Mouse (Mus musculus) ES-E14 (cell line): Measurements from ENCODE around the gene Ift122. TPM values are rescaled to one million over a fixed set of nuclear protein-coding genes. Genes with fewer than 3 reads are reported as not detected.

ENCODE experiments used
- DNase-seq: peaks from one replicate; pipeline ENCODE4 v3.0.0-alpha.2; 2013; ENCODE audit warnings: low read depth, low spot score
- H3K27ac ChIP-seq: 2 replicates; pipeline ENCODE4 v1.5.1; 2012; ENCODE audit warnings: low read depth, mild to moderate bottlenecking, low read length, moderate library complexity, mixed read lengths; ENCODE audit not compliant: poor library complexity, insufficient read depth, severe bottlenecking
- H3K36me3 ChIP-seq: 2 replicates; pipeline ENCODE4 v1.6.1; 2012; ENCODE audit warnings: mild to moderate bottlenecking, low read length, moderate library complexity, mixed read lengths; ENCODE audit not compliant: control insufficient read depth, poor library complexity, insufficient read depth, severe bottlenecking
- H3K4me1 ChIP-seq, 2 experiments: fragments of 150-350 bp in 1 of 2; sonication (generic) in 1 of 2; 2 replicates each; pipeline ENCODE4 v1.6.1; 2012; ENCODE audit warnings: low read length in 2 of 2, mild to moderate bottlenecking in 1 of 2, mixed read lengths in 1 of 2; ENCODE audit not compliant: control insufficient read depth in 2 of 2, insufficient read depth in 2 of 2, poor library complexity in 1 of 2
- H3K4me3 ChIP-seq, 2 experiments: fragments of 150-350 bp in 1 of 2; sonication (generic) in 1 of 2; 2 replicates each; pipeline ENCODE4 v1.5.1; 2012; ENCODE audit warnings: low read length in 2 of 2, low read depth in 1 of 2, mild to moderate bottlenecking in 1 of 2, mixed read lengths in 1 of 2; ENCODE audit not compliant: insufficient read depth in 1 of 2, poor library complexity in 1 of 2, severe bottlenecking in 1 of 2
- H3K9ac ChIP-seq: 2 replicates; pipeline ENCODE4 v1.6.1; 2012; ENCODE audit warnings: low read depth, mild to moderate bottlenecking, low read length, mixed read lengths; ENCODE audit not compliant: poor library complexity, insufficient read depth, severe bottlenecking
- H3K9me3 ChIP-seq: fragments of 150-350 bp; sonication (generic); 2 replicates; pipeline ENCODE4 v1.6.1; 2012; ENCODE audit warnings: low read depth, mild to moderate bottlenecking, low read length; ENCODE audit not compliant: control insufficient read depth, insufficient read depth
- CHD2 ChIP-seq: IDR thresholded peaks from 2 replicates; pipeline ENCODE4 v1.6.1; 2014; ENCODE audit warnings: mild to moderate bottlenecking, low read depth, low read length, inconsistent platforms
- HCFC1 ChIP-seq: IDR thresholded peaks from 2 replicates; pipeline ENCODE4 v1.6.1; 2012; ENCODE audit warnings: low read length, inconsistent platforms, borderline replicate concordance; ENCODE audit not compliant: insufficient read depth
- MAFK ChIP-seq: IDR thresholded peaks from 2 replicates; pipeline ENCODE4 v1.6.1; 2014; ENCODE audit warnings: mild to moderate bottlenecking, low read depth, low read length, inconsistent platforms; ENCODE audit not compliant: insufficient read depth
- ZC3H11A ChIP-seq: IDR thresholded peaks from 2 replicates; pipeline ENCODE4 v1.6.1; 2012; ENCODE audit warnings: low read depth, mild to moderate bottlenecking, inconsistent platforms, low read length, borderline replicate concordance
- ZNF384 ChIP-seq: IDR thresholded peaks from 2 replicates; pipeline ENCODE4 v1.6.1; 2012; ENCODE audit warnings: low read depth, low read length, inconsistent platforms
- in situ Hi-C, 2 experiments: fragments of 600-800 bp; cut with MboI; formaldehyde crosslinking; loops; one replicate each; pipeline ENCODE4 v1.15.1; 2025; ENCODE audit warnings: low sequenced_read_pairs in 2 of 2, inconsistent platforms in 1 of 2; ENCODE audit not compliant: unreplicated experiment in 2 of 2
- total RNA-seq: library from RNA; depleted of rRNA; stranded (reverse); fragments of 300-350 nt; gene quantifications from 2 replicates; pipeline ENCODE4 v1.2.3, GENCODE M21; 2012

The Ift122 gene
- total RNA-seq, 1 experiment: 8.5 TPM

GRCm38 (mm10) chr6:115954506-115955074, 101.3 kb downstream of the Ift122 start:
- no peaks in the 10 kb centered on the region for H3K36me3 ChIP-seq
- no peak for DNase-seq
- TF ChIP-seq ZNF384 (no peak), MAFK (no peak), ZC3H11A (no peak), CHD2 (no peak), HCFC1 (no peak)
- no peak overlapping the region for H3K27ac ChIP-seq
- H3K4me3 ChIP-seq: no peak overlapping the region
- in situ Hi-C loops: no loop called here
- no peaks in the 10 kb centered on the region for H3K4me1 ChIP-seq
- H3K9ac ChIP-seq: no peak overlapping the region
- H3K9me3 ChIP-seq: no peaks in the 10 kb centered on the region

GRCm38 (mm10) chr6:115955169-115955568, 101.9 kb downstream of the Ift122 start:
- TF ChIP-seq HCFC1 (no peak), CHD2 (no peak), ZNF384 (no peak)

GRCm38 (mm10) chr6:115955664-115956063, 102.4 kb downstream of the Ift122 start:
- Histone ChIP-seq H3K9ac (no peak overlapping the region), H3K4me1 (no peaks in the 10 kb centered on the region), H3K4me3 (no peak overlapping the region), H3K27ac (no peak overlapping the region), H3K9me3 (no peaks in the 10 kb centered on the region), H3K36me3 (no peaks in the 10 kb centered on the region)
- DNase-seq: no peak
- TF ChIP-seq ZC3H11A (no peak), MAFK (no peak), ZNF384 (no peak), HCFC1 (no peak), CHD2 (no peak)
- in situ Hi-C loops: no loop called here

More at GRCm38 (mm10) chr6:115955169-115955568, 101.9 kb downstream of the Ift122 start:
- in situ Hi-C loops: no loop called here
- H3K9me3 ChIP-seq: no peaks in the 10 kb centered on the region
- no peak for DNase-seq
- no peak overlapping the region for H3K4me3 ChIP-seq
- no peak overlapping the region for H3K27ac ChIP-seq
- no peak overlapping the region for H3K9ac ChIP-seq
- H3K36me3 ChIP-seq: no peaks in the 10 kb centered on the region
- no peaks in the 10 kb centered on the region for H3K4me1 ChIP-seq

GRCm38 (mm10) chr6:115956418-115956921, 103.2 kb downstream of the Ift122 start:
- in situ Hi-C loops: no loop called here
- H3K36me3 ChIP-seq: no peaks in the 10 kb centered on the region
- H3K4me3 ChIP-seq: no peak overlapping the region
- no peaks in the 10 kb centered on the region for H3K4me1 ChIP-seq
- no peak overlapping the region for H3K9ac ChIP-seq
- no peak overlapping the region for H3K27ac ChIP-seq
- no peak for DNase-seq
- no peak for TF ChIP-seq ZC3H11A
- no peak for TF ChIP-seq MAFK
- TF ChIP-seq CHD2: no peak
- TF ChIP-seq HCFC1: no peak
- no peak for TF ChIP-seq ZNF384
- no peaks in the 10 kb centered on the region for H3K9me3 ChIP-seq

- Histone ChIP-seq H3K36me3 (no peaks in the 10 kb centered on the region), H3K4me3 (no peak overlapping the region), H3K9ac (no peak overlapping the region), H3K27ac (no peak overlapping the region), H3K9me3 (no peaks in the 10 kb centered on the region), H3K4me1 (no peaks in the 10 kb centered on the region)
- no peak for TF ChIP-seq ZNF384
- TF ChIP-seq HCFC1: no peak
- TF ChIP-seq MAFK: no peak
- in situ Hi-C loops: no loop called here
- DNase-seq: no peak
Measured at GRCm38 (mm10) chr6:115956922-115957601, 103.8 kb downstream of the Ift122 start.
